Mouse (Mus musculus) 416B (cell line): Measurements from ENCODE around the gene Ccdc28a.

ENCODE experiments used
- DNase-seq: peaks from one replicate; pipeline ENCODE4 v3.0.0; 2011; ENCODE audit warnings: low read depth

Ccdc28a gene

GRCm38 (mm10) chr10:18234560-18235401, at the start of gene Ccdc28a:
Gene Ccdc28a, minus strand, starts transcription at chr10:18234998.
- DNase-seq = peak; percentile 97

GRCm38 (mm10) chr10:18283991-18284390, 49.2 kb upstream of the Ccdc28a start:
- DNase-seq = no peak

- DNase-seq = no peak
Measured at GRCm38 (mm10) chr10:18276090-18276734, 41.4 kb upstream of the Ccdc28a start.

DNA sequence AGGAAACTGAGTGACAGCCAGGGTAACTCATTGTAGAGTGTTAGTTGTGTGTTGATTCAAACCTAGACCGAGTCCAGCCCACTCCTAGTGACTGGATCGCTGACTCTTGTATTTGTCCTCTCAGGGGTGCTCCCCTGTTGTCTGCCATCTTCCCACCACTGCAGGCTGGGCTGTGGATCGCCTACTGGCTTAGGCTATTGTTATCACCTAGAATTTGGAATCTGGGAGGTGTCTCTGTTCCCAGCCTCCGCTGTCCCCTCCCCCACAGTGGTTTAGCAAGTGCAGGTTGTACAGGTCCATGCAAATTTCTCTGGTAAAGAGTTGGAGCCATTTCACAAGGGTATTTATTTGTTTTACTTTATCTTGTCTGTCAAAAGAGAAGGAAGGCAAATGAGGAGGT, 16.5 kb upstream of the Ccdc28a start:
- no peak for DNase-seq

GRCm38 (mm10) chr10:18243614-18244013, 8.8 kb upstream of the Ccdc28a start:
- peak; percentile 59 for DNase-seq

DNA sequence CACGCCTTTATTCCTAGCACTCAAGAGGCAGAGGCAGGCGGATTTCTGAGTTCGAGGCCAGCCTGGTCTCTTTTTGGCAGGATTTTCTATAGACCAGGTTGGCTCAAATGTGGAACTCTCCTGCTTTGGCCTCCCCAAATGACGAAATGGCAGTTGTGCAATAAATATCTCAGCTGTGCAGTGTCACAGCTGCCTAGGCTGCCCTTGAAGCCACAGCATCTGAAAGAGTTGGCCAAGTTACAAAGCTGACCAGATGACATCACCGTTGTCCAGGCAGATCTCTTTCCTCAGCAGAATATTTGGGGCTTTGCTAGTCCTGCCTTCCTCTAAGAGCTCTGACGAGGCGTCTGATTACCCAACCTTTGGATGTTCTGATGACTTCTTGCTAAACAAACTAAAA, 2.4 kb upstream of the Ccdc28a start:
- DNase-seq = peak; percentile 92

DNA sequence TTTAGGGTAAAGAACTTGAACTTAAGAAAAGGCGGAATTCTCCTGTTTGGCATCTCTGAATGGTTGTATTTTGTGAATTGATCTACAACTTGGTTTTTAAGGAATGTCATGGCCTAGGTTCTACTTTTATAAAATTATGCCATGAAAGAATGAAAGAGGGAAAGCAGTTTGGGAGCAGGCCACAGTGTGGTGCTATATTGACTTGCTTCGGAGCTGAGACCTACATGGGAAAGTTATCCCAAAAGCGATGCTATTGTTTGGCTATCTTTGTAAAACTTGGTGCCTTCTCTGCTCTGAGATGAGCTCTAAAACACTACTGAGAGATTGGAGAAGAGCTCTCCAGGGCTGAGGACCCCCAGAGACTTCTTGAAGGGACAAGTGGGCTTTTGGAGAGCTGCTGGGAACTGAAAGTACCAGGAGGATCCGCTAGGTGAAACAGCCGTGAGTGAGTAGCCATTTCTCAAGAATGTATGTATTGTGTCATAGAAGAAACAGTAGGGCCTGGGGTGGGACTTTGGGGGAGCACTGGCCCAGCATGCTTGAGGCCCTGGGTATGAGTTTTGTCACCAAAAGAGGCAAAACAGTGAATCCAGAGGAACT, 1.6 kb upstream of the Ccdc28a start:
- peak; percentile 43 for DNase-seq

DNA sequence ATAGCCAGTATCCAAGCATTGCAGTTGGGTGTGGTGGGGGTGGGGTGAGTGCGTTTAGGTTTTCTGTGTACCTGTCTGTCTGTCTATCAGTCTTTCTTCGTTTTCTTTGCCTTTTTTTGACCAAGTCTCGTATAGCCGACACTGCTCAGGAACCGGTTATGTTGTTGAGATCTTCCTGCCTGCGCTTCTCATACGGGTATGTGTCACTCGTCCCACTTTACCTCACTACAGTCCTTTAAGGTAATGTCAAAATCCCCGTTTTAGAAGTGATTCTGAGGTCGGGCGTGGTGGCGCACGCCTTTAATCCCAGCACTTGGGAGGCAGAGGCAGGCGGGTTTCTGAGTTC, 577 bp upstream of the Ccdc28a start:
- DNase-seq = no peak

- DNase-seq = peak; percentile 70
Measured at GRCm38 (mm10) chr10:18233891-18234290, 907 bp downstream of the Ccdc28a start.

DNA sequence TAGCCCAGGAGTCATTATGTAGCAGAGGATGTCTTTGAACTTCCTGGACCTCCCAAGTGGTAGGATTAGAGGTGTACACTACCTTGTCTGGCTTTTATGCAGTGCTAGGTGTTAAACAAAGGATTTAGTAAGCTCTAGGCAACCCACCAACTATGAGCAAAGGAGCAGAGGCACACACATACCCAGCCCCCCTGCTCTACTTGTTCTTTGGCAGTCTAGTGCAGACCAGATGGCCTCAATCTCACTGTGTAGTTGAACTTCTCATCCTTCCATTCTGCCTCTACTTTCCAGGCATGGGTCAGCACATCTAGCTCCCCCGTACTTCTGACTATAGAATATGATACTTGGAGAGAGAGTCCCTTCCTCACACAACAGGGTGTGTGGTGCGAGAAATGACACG, 10.4 kb downstream of the Ccdc28a start:
- no peak for DNase-seq

- DNase-seq = no peak
Measured at GRCm38 (mm10) chr10:18219351-18219750, 15.4 kb downstream of the Ccdc28a start.

- no peak for DNase-seq
Measured at GRCm38 (mm10) chr10:18214124-18214523, 20.7 kb downstream of the Ccdc28a start.

- DNase-seq = no peak
Measured at GRCm38 (mm10) chr10:18213373-18213772, 21.4 kb downstream of the Ccdc28a start.

GRCm38 (mm10) chr10:18210726-18211125, 24.1 kb downstream of the Ccdc28a start, which contains the start of gene Ect2l:
Gene Ect2l, minus strand, starts transcription at chr10:18210890.
- DNase-seq = peak; percentile 74

GRCm38 (mm10) chr10:18210119-18210518, 24.7 kb downstream of the Ccdc28a start:
- DNase-seq = no peak

DNA sequence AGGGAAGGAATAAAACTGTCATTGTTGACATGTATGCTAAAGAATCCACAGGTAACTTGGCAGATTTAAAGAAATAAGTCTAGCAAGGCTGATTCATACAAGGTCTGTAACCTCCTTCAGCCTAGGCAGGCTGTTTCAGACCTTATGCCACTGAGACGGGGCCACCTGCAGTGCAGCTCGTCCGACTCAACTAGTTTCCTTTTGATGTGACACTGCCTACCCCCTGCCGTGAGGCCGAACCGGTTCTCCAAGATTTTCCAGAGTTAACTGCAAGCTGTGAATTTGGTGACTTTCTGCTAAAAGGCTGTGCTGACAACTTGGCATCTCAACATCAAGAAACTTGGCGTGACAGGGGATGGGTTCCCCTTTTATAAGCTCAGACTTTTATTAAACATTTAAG, 30.7 kb downstream of the Ccdc28a start:
- no peak for DNase-seq

GRCm38 (mm10) chr10:18202401-18202800, 32.4 kb downstream of the Ccdc28a start:
- DNase-seq = no peak

DNA sequence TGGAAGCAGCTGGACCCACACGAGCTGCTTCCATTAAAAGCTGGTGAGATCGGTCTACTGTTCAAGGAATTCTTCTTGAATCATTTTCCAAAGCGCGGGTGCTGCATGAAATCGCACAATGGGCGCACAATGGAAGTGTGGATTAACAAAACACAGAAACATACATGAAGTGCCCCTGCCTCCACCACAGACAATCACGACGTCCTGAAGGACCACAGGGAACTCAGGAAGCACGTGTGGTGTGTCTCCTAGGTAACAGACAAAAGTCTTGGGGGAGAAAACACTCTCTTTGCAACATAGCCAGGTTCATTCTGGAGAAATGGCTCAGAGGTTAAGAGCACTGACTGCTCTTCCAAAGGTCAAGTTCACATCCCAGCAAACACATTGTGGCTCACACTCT, 34.1 kb downstream of the Ccdc28a start:
- DNase-seq = no peak

- no peak for DNase-seq
Measured at GRCm38 (mm10) chr10:18199919-18200318, 34.9 kb downstream of the Ccdc28a start.

DNA sequence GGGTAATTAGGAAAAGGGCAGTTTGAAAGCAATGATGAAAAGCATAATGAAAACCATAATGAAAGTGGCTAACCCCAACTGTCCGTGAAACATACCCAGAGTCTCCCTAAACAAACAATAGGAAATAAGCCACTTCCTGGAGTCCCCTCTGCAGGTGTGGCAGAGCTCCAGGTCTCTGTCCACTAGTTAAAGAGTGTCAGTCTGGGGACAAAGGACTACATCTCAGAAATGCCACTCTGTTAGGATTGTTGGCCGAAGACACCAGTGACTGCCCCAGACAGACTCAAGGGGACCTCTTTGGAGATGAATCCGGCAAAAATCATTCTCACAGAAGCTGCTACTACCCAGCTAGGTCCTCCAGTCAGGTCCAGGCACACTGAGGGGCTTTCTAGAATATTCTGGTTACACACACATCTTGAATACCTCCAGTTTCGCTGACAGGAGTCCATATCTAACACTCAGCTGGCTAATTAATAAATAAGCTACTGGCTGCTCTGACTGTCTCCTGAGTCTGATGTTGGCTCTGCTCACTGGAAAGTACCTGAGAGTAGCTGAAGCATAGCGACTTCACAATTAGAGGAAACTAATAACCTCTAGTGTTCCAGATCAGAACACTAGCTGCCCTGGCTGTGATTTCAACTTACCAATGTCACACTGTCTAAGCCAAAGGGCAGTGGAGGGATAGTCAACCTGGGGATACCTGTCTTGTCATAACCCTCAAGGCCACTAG, 36.3 kb downstream of the Ccdc28a start:
- no peak for DNase-seq

- DNase-seq = peak; percentile 84
Measured at GRCm38 (mm10) chr10:18197206-18197979, 37.4 kb downstream of the Ccdc28a start.

- no peak for DNase-seq
Measured at GRCm38 (mm10) chr10:18194737-18195141, 40.1 kb downstream of the Ccdc28a start.
